Mouse (Mus musculus) layer of hippocampus, postnatal 10 days (tissue): Measurements from ENCODE around the gene Zfp839. TPM values are rescaled to one million over a fixed set of nuclear protein-coding genes. Genes with fewer than 3 reads are reported as not detected.

Experiments
- DNase-seq, 2 experiments: peaks; one replicate each; pipeline ENCODE4 v3.0.0; 2021; ENCODE audit warnings: low spot score in 2 of 2
- long read RNA-seq: library from polyadenylated mRNA; stranded (forward); transcript quantifications from one replicate; pipeline ENCODE4 v2.0.0, GENCODE M21; 2023
- total RNA-seq, 2 experiments: library from RNA; stranded (reverse); gene quantifications; 2 replicates each; pipeline ENCODE4 v1.2.3; 2021

Gene Zfp839
- total RNA-seq: 10 to 100 TPM in 1 of 2 experiments, 1 to 10 TPM in 1; 8.5 to 11.0 TPM
- long read RNA-seq, partial matches to known transcripts: 0 of 7 reads
- long read RNA-seq, other reads (novel, unspliced or antisense): 4 of 7 reads

DNA sequence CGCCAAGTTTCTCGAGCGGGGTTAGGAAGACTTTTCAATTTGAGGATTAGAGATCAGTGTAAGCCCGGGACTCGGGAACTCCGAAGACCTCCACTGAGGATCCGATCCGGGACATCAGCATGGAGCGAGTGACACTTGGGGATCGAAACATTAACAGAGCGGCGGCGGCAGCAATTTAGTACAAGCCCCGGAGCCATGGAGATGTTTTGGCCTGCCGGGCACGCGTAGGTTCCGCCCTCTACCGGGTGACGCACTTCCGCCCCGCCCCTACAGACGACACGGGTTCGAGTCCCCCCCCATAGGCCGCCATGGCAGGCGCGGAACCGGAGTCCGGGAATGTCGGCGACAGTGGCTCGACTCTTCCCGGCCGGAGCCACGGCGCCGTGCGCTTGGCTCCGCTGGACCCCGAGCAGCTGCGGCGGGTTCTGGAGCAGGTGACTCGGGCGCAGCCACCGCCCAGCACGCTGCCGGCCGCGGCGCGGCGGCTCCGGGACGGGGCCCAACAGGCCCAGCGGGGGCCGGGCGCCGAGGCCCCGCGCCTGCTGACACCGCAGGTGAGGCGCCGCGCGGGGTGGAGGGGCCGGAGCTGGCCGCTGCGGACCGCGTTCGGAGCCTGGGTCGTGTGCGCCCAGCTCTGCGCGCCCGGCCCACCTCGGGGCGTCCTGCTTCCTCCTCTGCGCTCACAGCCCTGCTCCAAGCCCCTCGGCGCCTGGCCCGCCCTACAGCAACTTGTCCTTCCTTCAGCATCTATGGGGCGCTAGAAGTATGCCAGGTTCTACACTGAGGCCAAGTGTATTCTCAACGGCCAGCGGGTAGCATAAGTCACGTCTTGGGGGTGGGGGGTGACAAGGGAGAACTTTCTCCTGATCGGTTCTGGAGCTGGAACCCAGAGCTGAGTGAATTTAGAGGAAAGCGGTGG lies at the start of gene Zfp839:
TSS of gene Zfp839 (plus strand) at position 244 of the 919 bp plus-strand sequence.
- peak; percentile 87 to 91 for DNase-seq

DNA sequence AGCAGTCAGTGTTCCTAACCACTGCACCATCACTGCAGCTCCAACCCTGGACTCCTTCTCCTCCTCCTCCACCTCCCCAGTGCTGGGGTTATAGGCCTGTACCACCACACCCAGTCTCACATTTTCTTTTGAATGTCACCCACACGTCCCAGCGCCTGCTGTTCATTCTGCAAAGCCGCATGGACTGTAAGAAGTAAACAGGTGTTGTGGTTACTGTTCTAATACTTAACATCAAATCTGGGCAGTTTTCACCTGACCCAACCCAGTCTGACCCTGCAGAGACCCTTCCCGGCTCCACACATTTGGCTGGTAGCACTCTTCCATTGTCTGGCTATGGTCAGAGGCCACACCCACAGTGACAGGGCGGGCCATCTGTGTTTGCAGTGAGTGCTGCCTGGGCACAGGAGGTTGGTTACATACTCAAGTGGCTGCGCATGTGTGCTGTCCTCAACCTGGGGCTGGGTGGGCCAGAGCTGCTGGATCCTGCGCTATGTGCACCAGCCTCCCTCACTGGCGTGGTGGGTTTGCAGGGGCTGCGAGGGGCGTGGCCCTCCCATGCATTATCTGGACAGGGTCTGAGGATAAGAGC lies 48.1 kb upstream of the Zfp839 start:
- no peak for DNase-seq

DNA sequence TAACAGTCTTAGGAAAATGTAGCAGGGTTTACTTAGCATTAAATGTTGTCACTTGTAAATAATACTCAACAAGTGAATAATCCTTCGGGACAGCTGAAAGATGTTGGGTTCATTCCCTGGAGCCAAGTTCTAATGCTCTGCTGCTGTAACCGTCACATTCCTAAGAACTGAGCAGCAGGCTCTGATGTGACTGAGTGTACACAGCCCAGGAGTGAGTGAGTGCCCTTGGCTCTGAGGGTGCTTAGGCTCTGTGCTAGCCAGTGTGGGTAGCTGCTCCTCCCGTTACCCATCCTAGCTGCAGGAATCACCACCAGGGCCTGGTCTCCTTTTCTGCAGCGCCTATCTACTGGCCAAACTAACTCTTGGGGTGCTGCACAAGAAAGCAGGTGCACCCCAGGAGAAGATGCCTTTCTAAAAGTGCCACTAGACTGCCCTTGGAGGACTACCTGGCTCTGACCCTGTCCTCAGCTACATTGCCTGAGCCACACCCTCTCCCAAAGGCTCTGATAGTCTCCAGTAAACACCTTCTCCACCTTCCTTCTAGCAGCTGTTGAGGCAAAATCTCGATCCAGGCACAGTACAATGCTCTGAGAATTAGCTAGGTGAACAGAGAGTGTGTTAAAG lies 47.3 kb upstream of the Zfp839 start:
- DNase-seq: no peak

DNA sequence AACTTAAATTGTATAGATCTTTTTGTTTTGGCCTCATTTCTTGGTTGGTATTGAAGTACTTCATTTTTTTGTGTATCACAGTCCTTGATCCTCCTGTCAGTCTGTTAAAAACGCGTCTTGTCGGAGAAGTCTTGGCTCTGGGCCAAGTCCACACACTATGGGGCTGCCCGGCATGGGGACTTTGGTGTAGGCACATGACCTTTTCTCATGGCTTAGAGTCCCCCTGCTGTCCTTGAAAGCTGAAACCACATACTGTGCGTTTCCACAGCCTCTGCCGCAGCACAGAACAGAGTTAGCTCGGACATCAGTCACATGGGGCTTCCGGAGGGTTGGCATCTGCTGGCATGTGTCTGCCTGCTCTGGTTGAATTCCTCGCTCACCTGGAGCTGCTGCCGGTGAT lies 45.8 kb upstream of the Zfp839 start:
- DNase-seq: peak in 1 of 2 experiments; percentile 33

DNA sequence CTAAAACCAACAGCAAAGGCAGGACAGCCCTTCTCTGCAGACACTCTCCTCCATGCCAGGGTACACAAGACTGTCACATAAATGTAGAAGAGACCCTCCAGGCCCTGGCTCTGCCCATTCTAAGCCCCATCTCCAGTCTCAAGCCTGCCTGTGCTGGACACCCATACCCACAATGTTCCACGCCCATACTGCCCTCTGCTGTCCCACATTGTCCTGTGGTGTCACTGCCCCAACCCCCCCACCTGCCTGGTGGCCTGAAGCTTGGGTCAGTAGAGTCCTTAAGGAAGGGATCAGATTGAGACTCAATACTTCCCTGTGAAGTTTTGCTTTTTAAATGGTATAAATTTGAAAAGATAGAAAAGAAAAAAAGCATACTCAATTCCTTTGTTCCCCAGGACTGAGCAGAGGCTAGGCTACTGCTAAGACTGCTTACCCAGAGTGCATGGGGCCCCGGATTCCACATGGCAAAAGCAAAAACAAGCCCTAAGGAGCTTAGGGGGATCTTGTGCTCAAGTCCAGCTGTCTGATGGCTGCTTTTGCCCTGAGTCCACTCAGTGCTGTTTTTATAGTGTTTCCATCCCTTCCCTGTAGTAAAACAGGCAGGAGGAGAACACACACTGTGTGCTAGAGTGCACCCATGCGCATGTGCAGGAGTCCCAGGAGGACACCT lies 43.6 kb upstream of the Zfp839 start:
- peak in 1 of 2 experiments; percentile 51 for DNase-seq

DNA sequence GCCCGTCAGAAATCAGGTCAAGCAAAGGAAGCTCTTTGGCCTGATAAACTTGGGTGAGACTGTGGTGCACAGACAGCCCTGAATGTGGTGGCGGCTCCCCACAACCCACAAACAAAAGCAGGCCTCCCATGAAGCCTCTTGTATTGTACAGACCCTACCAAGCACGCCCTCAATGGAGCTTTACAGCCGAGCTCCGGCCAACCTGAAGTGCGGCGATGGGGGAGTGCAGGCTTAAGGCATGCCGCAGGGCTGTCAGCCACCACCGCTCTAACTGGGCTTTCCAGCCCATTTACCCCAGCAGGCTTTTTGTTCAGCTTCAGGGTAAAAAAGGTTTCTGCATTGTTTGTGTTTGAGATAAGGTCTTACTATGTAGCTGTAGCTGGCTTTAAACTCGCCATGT lies 41.6 kb upstream of the Zfp839 start:
- no peak for DNase-seq

DNA sequence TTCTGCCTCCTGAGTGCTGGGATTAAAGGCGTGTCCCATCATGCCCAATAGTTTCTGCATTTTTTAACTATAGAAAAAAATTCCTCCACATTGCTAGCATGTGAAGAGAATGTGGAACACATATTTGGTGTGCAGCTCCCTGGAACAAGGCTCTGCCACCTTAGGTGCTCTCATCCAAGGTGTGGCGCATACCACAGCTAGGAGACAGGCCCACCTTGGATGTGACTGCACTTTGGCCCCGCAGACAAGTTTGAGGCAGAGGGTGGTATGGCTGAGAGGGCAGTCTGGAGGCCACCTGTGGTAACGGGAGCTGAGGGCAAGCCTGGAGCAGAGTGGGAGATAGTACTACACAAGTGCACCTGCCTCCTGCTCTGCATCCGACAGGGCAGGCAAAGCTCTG lies 41.2 kb upstream of the Zfp839 start:
- no peak for DNase-seq

DNA sequence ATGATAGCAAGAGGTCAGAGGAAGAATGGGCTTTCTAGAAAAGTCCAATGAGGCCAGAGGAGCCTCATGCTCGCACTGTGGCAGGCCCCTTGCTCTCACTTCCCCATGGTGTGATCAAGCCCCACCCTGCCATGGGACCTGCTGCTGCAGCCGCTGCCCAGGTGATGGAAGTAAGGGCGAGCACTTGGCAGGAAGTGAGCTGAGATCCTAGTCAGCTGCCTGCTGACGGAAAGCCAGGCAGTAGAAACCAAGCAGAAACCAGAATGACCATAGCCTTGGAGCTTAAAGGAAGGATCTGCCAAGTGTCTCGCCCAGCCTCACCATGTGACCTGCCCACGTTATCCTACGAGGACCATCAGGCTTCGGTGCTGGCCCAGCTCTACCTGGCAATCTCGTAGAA lies 36.9 kb upstream of the Zfp839 start:
- no peak for DNase-seq

DNA sequence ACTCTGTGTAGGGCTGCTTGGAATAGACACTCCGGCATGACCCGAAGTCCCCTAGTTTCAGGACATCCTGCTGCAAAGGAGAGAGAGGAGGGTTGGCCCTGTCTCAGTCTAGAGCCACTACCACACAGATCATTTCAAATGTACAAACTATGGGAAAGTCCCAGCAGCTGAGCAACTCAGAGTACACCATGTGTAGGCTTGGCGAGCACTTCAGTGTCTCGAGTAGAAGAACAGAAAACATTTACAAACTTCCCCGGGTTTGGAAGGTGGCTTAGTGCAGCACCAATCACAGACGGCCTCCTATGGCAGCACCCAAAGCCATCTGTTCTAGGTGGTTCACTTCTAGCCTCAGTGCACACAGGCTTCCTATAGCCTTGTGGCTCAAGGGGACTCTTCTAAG lies 36.4 kb upstream of the Zfp839 start:
- DNase-seq: no peak

DNA sequence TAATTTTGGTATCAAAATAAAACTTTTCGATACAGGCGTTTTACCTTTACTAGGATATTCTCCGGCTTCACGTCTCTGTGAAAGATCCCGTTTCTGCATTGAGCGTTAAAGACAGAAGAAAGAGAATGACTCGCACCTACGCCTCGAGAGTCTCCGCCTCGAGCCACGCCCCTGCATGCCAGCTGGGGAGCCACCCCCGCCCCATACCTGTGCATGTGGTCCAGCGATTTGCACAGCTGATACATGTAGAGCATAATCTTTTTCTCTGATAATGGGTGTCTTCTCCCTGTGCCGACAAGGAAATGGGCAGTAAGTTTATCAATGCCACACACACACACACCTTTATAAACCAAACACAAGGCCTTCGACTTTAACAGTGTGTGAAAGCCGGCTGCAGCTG lies 35.1 kb upstream of the Zfp839 start:
- no peak for DNase-seq

DNA sequence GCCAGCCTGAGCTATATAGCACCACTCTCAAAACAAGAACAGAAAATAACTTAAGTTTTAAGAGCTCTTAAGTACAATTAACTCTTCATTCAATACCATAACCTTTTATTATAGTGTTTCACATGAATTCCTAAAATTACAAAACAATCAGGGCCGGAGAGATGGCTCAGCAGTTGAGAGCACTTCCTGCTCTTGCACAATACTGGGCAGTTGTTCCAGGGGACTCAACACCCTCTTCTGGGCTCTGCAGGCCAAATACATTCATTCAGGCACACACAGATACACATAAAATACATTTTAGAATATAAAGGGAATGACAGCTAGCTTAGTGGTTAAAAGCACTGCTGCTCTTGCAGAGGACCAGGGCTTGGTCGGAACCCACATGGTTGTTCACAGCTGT lies 33.2 kb upstream of the Zfp839 start:
- no peak for DNase-seq

GRCm38 (mm10) chr12:110819367-110819766 lies 30.7 kb upstream of the Zfp839 start:
- no peak for DNase-seq

GRCm38 (mm10) chr12:110821787-110822186 lies 28.3 kb upstream of the Zfp839 start:
- no peak for DNase-seq

- no peak for DNase-seq
Observed at GRCm38 (mm10) chr12:110822366-110822765, 27.7 kb upstream of the Zfp839 start.

DNA sequence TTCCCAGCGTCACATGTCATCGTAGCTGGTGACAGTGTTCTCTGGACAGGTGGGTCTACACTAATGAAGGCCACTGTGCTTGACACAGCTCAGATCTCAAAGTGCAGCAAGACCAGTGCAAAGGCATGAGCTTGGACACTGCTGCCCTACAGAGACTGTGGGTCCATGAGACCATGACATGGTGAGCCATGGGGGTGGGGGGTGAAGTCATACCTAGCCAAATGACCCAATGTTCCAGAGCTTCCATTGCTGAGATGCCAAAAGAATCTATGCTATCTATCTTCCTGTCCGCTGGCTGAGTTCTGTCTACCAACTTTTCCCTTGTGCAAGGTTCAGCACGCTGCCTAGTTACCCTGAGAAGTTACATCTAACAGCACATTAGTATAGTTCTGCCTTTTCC lies 21.1 kb upstream of the Zfp839 start:
- DNase-seq: no peak

GRCm38 (mm10) chr12:110830293-110831024 lies 19.6 kb upstream of the Zfp839 start:
- DNase-seq: no peak

DNA sequence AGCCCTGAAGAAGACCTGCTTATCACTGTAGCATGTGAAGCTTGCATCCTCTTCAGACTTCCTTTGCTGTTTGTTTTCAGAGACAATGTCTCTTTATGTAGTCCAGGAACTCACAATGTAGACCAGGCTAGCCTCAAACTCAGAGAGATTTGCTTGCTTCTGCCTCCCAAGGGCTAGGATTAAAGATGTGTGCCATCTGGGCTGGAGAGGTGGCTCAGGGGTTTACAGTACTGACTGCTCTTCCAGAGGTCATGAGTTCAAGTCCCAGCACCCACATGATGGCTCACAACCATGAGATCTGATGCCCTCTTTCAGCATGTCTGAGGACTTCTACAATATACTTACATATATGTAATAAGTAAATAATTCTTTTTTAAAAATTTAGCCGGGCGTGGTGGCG lies 14.9 kb upstream of the Zfp839 start:
- no peak for DNase-seq

DNA sequence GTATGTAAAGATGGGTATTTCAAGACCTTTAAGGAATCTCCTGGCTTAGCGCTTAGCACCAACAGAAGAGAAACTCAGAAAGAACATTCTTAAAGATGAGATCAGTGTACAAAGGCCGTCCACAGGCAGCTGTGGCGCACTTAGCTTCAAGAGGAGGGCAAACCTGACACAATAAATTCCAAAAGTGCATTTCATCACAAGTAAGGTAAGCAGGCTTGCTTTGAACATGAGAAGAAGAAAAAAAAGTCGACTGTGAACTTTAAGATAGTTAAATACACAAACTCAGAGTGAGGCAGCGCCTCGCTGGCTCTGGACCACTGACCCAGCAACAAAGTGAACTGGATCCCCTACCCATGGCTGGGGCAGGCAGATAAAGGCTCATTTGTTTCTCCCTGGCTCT lies 13.3 kb upstream of the Zfp839 start:
- no peak for DNase-seq

- DNase-seq: no peak
Observed at GRCm38 (mm10) chr12:110837192-110837841, 12.7 kb upstream of the Zfp839 start.

GRCm38 (mm10) chr12:110837850-110838249 lies 12.2 kb upstream of the Zfp839 start:
- no peak for DNase-seq
